Mouse (Mus musculus) layer of hippocampus, adult 9-11 months (tissue): Measurements from ENCODE around the gene Neu2.
"Not testable (repeated sequence)": the region's sequence is repeated elsewhere in the genome, so short reads cannot be mapped to it uniquely, and the experiment has no call there.

Experiments used
- DNase-seq: peaks from one replicate; pipeline ENCODE4 v3.0.0; 2022

The Neu2 gene

GRCm38 (mm10) chr1:87509561-87510165 lies at the start of gene Neu2:
Gene Neu2 (plus strand): TSS chr1:87509889.
- no peak for DNase-seq

GRCm38 (mm10) chr1:87467469-87467868 lies 42.2 kb upstream of the Neu2 start:
- DNase-seq: no peak

GRCm38 (mm10) chr1:87468321-87468720 lies 41.4 kb upstream of the Neu2 start:
- no peak for DNase-seq

- not testable (repeated sequence) for DNase-seq
Measured at GRCm38 (mm10) chr1:87469971-87470370, 39.7 kb upstream of the Neu2 start, which contains the start of gene Snorc. Gene Snorc (plus strand): TSS chr1:87470271.

- no peak for DNase-seq
Measured at GRCm38 (mm10) chr1:87471914-87472313, 37.8 kb upstream of the Neu2 start.

GRCm38 (mm10) chr1:87472576-87472975 lies 37.1 kb upstream of the Neu2 start:
- DNase-seq: no peak

- peak; percentile 68 for DNase-seq
Measured at GRCm38 (mm10) chr1:87475076-87475895, 34.4 kb upstream of the Neu2 start.

GRCm38 (mm10) chr1:87482546-87482945 lies 27.1 kb upstream of the Neu2 start:
- no peak for DNase-seq

- DNase-seq: peak; percentile 86
Measured at GRCm38 (mm10) chr1:87486386-87486785, 23.3 kb upstream of the Neu2 start.

- DNase-seq: no peak
Measured at GRCm38 (mm10) chr1:87492285-87492684, 17.4 kb upstream of the Neu2 start.

- DNase-seq: peak; percentile 52
Measured at GRCm38 (mm10) chr1:87493542-87493941, 16.1 kb upstream of the Neu2 start.

GRCm38 (mm10) chr1:87505524-87505923 lies 4.2 kb upstream of the Neu2 start:
- DNase-seq: no peak

- no peak for DNase-seq
Measured at GRCm38 (mm10) chr1:87507857-87508256, 1.8 kb upstream of the Neu2 start.

- no peak for DNase-seq
Measured at GRCm38 (mm10) chr1:87508591-87509560, 813 bp upstream of the Neu2 start.

GRCm38 (mm10) chr1:87510166-87510691 lies 540 bp downstream of the Neu2 start:
- peak; percentile 41 for DNase-seq

GRCm38 (mm10) chr1:87510845-87511244 lies 1.2 kb downstream of the Neu2 start:
- no peak for DNase-seq

GRCm38 (mm10) chr1:87520467-87520866 lies 10.8 kb downstream of the Neu2 start:
- no peak for DNase-seq

GRCm38 (mm10) chr1:87521523-87521922 lies 11.8 kb downstream of the Neu2 start:
- DNase-seq: no peak

GRCm38 (mm10) chr1:87525041-87525440 lies 15.4 kb downstream of the Neu2 start:
- no peak for DNase-seq

GRCm38 (mm10) chr1:87527191-87527590 lies 17.5 kb downstream of the Neu2 start:
- DNase-seq: no peak

- DNase-seq: no peak
Measured at GRCm38 (mm10) chr1:87532346-87532745, 22.7 kb downstream of the Neu2 start.

GRCm38 (mm10) chr1:87534118-87534517 lies 24.4 kb downstream of the Neu2 start:
- DNase-seq: no peak

GRCm38 (mm10) chr1:87537008-87537407 lies 27.3 kb downstream of the Neu2 start:
- DNase-seq: no peak
